Mouse (Mus musculus) NIH3T3 (cell line): ENCODE measurements around the gene Acta1.

ENCODE experiments used
- DNase-seq: peaks from one replicate; pipeline ENCODE4 v3.0.0-alpha.2; 2012; ENCODE audit warnings: low read depth

The Acta1 gene

GRCm38 (mm10) chr8:123883094-123883493 lies 11.5 kb downstream of the Acta1 start:
- no peak for DNase-seq

DNA sequence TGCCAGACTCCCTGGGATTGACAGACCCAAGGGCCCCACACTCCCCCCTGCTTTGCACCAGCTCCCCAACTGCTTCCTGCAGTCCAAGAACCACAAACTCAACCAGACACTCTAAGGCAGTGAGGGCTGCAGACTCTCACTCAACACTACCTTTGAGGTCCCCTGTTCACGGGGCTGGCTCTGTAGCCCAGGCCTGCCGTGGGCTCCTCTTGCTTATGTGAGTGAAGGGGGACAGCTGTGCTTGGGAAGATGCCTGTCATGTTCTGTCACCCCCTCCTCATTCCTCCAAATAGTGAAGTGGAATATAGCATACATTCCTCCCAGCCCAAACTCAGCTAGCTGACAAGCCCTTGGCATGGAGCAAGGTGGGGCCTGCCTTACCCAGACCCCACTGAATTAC lies 12.1 kb downstream of the Acta1 start:
- no peak for DNase-seq

DNA sequence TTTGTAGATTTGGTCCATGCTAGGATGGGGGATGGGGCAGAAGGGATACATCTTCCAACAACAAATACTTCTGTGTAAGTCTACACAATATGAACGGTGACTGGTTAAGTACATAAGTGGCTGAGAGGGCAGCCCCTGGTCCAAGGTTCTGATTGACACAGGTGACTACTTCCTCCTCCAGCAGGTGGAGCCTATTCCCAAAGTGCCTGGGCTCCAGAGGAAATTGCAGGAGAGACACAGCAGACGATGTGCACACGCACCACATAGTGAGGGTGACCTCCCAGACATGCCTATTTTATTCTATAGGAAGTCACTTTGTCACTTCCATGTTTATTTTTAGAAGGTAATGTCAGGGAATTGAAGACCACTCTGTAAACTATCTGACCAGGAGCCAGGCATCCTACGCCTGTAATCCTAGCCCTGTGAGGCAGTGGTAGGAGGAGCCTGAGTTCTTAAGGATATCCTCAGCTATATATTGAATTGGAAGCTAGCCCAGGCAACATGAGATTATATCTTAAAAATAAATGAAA lies 13.7 kb downstream of the Acta1 start:
- DNase-seq = no peak

DNA sequence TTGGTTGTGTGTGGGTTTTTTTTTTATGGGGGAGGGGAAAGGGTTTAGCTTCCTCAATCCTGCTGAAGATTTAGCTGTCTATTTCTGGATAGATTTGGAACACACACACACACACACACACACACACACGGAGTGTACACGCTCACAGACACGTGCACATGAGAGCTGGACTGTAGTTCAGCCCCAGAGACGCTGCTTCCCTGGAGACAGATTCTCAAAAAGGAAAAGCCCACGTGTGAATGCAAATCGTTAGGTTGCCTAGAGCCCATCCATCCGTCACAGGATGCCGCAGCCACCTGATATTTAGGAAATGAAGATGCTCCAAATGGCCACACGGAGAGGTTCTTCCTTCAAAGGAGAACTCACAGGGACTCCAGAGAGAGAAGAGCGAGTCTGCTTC lies 14.3 kb downstream of the Acta1 start:
- DNase-seq = no peak

DNA sequence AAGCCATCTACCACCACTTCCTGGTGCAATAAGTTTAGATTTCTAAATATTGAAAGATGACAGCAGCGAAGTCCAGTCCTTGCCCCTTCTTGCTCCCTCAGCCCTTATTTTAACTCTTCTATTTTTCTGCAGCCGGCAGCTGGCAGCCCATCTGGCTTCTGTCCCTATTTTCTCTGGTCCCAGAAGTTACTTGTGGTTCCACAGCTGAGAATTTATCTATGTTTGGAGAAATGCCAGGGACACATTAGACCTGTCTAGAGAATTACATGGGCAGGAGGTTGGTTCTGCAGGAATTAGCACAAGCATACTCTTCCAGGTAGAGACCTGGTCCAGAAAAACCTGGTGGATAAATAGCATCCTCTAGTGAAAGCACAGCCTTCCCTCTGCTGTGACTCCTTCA lies 16.7 kb downstream of the Acta1 start:
- DNase-seq = no peak

DNA sequence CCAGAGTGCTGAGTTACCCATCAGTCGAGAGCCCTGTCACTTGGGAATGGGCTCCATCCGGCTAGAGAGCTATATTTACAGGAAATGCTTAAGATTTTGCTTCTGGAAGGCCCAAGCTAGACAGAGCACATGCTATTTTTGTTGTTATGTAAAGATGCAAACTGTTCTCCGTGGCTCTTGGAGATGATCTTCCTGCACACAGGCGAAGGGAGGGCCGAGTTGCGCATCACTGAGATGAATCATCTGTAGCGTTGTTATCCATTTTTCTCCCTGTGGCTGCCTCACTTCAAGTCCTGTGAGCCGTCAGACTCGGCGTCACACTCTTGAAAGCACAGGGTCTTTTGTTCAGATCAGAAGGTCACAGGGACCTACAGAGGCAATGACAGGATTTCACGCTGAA lies 20.2 kb downstream of the Acta1 start:
- no peak for DNase-seq

GRCm38 (mm10) chr8:123873364-123873763 lies 21.2 kb downstream of the Acta1 start:
- peak; percentile 75 for DNase-seq

DNA sequence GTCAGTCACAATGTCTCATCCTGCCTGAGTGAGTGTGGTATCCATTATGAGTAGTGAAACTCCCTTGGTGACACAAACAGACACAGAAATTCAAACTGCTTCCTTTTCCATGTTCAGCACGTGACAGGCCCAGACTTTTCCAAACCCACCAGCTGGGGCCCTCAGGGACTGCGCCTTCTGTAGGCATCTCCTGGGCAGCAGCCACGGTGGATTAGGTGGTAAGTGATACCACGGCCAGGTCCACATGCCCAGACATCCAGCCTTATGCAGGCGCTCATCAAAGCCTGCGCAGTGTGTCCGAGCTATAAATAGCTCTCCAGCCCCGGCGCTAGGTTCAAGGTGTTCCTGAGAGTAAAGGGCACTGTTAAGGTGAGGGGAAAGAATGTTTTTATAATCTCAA lies 22.5 kb downstream of the Acta1 start:
- no peak for DNase-seq

DNA sequence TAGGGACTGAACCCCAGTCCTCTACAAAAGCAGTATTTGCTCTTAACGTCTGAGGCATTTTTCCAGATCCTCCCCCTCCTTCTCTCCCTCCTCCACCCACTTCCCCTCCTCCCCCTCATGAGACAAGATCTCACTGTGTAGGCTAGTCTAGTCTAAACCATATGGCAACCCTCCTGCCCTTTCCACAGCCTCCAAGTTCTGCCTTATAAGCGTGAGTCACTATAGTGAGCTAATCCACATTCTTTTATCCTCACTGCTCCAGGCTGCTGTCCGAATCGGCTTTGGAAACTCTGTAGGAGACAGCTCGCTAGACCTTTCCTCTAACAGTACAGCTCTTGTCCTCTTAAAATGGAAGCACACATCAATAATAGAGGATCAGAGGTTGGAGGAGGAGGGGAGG lies 27.6 kb downstream of the Acta1 start:
- peak; percentile 92 for DNase-seq

DNA sequence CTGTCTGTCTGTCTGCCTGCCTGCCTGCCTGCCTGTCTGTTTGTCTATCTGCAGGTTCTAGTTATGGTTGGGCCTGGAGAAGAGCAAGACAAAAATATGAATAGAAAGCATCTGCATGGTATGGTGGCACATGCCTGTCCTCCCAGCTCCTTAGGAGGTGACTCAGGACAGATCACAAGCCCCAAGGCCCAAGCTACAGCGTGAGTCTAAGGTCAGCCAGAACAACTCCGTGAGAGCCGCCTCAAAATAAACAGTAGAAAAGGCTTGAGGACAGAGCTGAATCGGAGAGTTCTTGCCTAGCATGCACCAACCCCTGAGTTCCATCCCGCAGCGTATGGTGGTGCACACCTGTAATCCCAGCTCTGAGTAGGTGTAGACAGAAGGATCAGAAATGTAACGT lies 28.8 kb downstream of the Acta1 start:
- no peak for DNase-seq

- DNase-seq = peak; percentile 60
These were observed 34.2 kb downstream of the Acta1 start for GRCm38 (mm10) chr8:123860386-123860785.

GRCm38 (mm10) chr8:123859648-123860259 lies 34.8 kb downstream of the Acta1 start, which contains the start of gene Ccsap:
Gene Ccsap, minus strand, starts transcription at chr8:123860209.
- peak; percentile 74 for DNase-seq

DNA sequence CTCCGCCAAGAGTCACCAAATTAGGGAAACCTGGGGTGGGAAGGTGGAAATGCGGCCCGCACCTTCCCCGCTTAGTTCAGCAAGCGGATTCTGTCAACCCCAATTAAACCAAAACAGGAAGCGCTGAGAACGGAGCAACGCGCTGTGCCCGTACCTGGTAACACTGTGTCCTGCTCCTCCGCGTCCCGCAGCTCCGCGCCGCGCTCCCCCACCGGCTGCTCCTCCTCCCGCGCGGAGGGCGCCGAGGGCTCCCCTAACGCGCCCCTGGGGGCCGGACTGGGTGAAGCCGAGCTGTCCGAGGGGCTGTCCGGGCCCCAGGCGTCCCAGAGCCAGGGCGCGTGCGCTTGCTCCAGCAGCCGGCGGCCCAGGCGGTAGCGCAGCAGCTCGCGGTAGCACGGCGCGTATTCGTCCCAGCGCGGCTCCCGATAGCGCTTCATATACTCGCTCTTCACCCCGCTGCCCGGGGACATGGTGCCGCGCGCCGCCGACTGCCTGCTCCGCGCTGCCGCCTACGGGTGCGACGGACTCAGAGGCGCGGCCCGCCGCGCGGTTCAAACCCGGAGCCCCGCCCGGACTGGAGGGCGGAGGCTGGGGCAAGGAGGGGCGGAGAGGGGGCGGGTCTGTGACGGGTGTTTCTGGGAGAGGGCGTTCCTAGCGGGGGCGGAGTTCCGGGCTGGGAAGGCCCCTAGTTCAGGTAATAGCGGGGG lies 35.5 kb downstream of the Acta1 start:
- peak; percentile 98 for DNase-seq

DNA sequence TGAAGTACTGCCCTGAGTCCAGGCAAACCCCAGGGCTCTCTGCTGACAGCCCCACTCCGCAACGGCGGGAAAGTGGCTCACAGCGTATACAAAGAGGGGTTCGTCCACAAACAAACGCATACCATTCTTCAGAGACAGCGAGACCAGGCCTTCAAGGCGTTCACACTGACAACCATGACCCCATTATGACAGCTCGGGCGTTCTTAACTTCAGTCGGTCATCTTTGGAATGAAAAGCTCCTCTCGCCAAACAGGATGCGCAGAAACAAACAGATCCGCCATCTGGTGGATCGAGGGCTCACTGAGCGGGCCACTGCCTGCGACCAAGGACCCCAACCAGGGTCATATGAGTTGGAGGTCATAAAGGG lies 36.0 kb downstream of the Acta1 start:
- DNase-seq = peak; percentile 40

DNA sequence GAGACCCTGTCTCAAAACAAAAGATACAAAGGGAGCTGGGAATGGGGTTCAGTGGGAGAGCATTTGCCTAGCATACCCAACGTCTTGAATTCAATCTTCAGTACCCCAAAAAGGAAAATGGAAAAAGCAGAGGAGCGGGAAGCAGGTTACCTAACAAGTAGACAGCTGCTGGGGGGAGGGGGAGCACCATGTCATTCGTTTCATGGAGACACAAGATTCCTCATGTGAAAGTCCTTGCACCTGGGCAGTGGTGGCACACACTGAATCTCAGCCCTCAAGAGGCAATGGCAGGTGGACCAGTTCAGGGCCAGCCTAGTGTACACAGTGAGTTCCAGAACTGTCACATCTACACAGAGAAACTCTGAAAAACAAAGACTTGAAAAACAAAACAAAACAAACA lies 37.2 kb downstream of the Acta1 start:
- no peak for DNase-seq

DNA sequence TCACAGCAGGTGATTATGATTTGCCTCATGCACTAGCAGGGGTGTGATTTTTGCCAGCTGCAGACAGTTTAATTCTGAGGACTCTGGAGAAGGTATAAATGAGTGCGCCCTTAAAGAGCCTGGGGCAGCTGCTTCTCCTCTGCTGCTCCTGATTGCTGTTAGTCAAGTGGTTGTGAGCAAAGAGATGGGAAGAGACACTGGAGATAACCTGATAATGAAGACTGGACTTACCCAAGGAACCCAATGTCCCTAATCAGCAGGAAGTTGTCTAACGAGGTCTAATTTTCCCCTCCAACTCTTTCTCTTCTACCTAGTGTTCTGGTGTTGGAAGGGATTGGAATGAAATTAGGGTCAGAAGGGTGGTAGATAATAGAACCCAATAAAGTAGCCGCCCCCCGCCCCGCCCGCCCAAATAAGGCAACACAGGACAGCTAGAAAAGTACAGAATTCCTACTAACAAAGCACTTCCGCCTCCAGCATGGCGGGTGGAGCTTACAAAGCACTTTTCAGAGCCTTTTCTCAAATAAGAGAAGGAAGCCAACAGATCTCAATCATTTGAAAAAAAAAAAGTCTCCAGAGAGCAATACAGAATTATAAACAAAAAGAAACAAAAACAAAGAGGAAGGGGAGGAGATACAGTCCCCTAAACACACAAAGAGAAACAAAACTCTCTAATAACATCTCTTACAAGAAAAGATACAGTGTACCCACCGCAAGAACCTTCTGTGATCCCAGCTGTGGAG lies 39.6 kb downstream of the Acta1 start:
- no peak for DNase-seq

DNA sequence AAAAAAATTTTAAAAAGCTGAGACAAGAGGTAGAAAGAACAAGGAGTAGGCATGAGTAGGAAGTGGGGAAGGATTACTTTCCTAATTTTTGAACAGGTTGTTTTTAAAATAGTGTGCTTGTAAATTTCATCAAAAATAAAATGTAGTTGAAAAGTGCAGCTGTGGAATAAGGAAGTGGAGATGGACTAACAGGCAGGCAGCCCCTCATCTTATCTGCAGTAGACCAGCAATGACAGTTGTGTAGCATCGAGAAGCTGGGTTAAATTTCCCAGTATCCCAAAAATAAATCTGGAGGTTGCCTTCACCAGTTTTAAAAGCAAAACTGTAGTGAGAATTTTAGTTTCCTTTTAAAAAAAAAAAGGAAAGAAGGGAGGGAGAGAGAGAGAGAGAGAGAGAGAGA lies 40.3 kb downstream of the Acta1 start:
- DNase-seq = no peak

- no peak for DNase-seq
These were observed 43.0 kb downstream of the Acta1 start for GRCm38 (mm10) chr8:123851590-123851989.

GRCm38 (mm10) chr8:123849352-123849751 lies 45.2 kb downstream of the Acta1 start:
- no peak for DNase-seq

DNA sequence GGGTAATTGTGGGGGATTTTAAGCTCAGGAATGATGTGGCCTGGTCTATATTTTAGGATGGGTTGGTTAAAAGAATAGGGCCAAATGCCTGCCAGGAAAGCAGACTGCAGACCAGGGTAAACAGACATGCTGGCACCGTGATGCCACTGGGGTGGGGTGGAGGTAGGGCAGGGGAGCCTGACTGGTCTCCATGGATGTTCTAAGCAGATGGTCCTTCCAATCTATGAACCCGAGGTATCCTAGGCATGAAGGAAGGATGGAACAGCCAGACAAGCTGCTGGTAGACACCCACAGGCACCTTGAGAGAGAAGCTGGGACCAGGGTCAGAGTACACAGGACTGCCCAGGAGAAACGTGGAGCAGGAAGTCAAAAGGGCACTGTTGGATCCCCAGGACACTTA lies 47.0 kb downstream of the Acta1 start:
- no peak for DNase-seq

DNA sequence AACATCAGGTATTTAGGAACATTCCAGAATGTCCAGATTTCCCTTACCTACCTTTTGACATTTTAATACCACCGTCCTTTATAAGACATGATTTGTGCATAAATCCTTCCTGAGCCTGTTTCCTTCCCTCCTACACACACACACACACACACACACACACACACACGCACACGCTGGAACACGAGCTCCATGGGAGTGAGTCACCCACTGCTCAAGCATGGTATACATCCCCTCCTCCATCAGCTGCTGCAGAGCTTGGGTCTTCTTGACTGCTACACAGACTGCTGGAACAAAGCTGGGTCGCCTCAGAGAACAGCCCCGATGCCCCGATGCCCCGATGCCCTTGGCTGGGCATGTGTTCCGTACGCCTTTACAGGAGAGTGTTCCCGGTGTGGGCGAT lies 48.0 kb downstream of the Acta1 start:
- peak; percentile 85 for DNase-seq

DNA sequence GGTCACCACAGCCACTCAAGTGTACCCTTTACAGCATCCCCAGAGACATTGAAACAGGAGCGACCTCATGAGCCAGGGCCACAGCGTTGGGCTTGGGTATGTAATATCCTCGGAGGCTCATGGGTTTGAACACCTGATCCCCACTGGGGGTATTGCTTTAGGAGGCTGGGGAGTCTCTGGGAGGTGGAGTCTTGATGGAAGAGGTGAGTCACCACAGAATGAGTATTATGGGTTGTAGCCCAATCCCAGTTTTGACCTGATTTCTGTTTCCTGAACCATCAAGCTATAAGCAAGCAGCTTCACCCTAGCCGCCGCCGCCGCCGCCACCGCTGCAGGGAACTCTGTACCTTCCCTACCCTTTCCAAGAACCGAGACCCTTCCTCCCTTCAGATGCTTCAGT lies 48.6 kb downstream of the Acta1 start:
- DNase-seq = peak; percentile 29

- no peak for DNase-seq
These were observed 49.4 kb downstream of the Acta1 start for GRCm38 (mm10) chr8:123845114-123845513.
